Mouse (Mus musculus): ENCODE measurements at regions not wholly inside any gene's neighbourhood (a gene's known extent, or its start where the extent isn't known, plus 50 kb on each side); places are given as distances from the start of the nearest gene placed in this dataset.
"Not testable (repeated sequence)": the region's sequence is repeated elsewhere in the genome, so short reads cannot be mapped to it uniquely, and the experiment has no call there.

DNA sequence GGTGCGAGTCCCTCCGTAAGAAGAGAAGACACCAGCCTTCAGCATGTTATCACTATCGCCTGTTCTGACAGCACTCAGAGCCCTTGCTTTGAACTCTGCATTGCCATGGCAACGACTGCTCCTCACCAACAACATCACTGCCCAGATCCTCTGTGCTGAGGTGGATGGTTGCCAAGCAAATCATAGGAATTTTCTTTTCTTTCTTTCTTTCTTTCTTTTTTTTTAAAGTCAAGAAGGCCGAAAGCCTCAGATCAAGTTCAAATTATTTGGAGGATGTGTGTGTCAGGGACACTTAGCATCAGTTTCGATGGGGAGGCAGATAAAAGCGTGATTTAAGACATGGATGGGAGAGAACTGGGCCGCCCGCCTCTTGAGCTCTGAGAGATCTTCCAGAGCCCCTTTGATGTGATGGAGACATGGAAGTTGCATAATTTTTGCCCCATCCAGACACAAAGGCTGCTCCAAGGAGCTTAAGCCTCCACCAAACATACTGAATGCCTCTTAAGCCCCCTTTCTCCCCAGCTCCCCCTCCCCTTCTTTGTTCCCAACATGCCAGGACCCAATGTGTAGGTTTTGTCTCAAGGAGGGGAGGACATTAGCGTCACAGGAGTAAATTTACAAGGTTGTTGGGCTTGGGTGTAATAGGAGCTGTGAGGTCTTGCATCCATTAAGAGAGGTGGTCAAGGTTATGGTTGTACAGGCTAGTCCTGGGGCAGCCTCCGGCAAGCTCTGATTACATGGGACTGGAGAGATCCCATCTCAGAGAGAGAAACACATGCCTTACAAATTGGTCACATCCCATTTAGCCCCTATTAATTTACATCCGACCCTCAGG, 167.4 kb upstream of the Npvf start:
- Histone ChIP-seq H3K27ac (replicated peaks; ENCODE audit: low read depth, low read length) (peak overlapping the region; percentile 89), H3K9me3 (ENCODE audit: control insufficient read depth, low read length) (no peaks in the 10 kb centered on the region), H3K4me3 (ENCODE audit: low read depth, low read length) (no peak overlapping the region), H3K4me2 (ENCODE audit: low read depth, low read length) (no peak overlapping the region), H3K27me3 (replicated peaks; ENCODE audit: control insufficient read depth, insufficient read depth, low read length) (no peaks in the 10 kb centered on the region), H3K36me3 (ENCODE audit: control insufficient read depth, insufficient read depth, low read length) (no peaks in the 10 kb centered on the region), H3K9ac (ENCODE audit: low read depth, low read length) (no peak overlapping the region), H3K4me1 (ENCODE audit: control insufficient read depth, insufficient read depth, low read length) (peaks cover 36% of the 10 kb centered on the region)
- DNase-seq (ENCODE audit: low spot score) (peak; percentile 87), ATAC-seq (ENCODE audit: low read depth) (peak; percentile 72)
- 27% methylated on average over 12 of the region's 12 CpGs for WGBS

- ATAC-seq (ENCODE audit: low read depth) = peak; percentile 74
- H3K4me2 ChIP-seq (ENCODE audit: low read depth, low read length) = no peak overlapping the region
- peaks cover 36% of the 10 kb centered on the region for H3K4me1 ChIP-seq (ENCODE audit: control insufficient read depth, insufficient read depth, low read length)
- no peaks in the 10 kb centered on the region for H3K9me3 ChIP-seq (ENCODE audit: control insufficient read depth, low read length)
- no peaks in the 10 kb centered on the region for H3K27me3 ChIP-seq (replicated peaks; ENCODE audit: control insufficient read depth, insufficient read depth, low read length)
- 0 out of 2 replicates have a peak overlapping the region, but pooled peaks have one; percentile 21 for H3K9ac ChIP-seq (ENCODE audit: low read depth, low read length)
- H3K36me3 ChIP-seq (ENCODE audit: control insufficient read depth, insufficient read depth, low read length) = no peaks in the 10 kb centered on the region
- no peak overlapping the region for H3K4me3 ChIP-seq (ENCODE audit: low read depth, low read length)
- WGBS = 25% methylated on average over 18 of the region's 18 CpGs
- peak overlapping the region; percentile 89 for H3K27ac ChIP-seq (replicated peaks; ENCODE audit: low read depth, low read length)
- DNase-seq (ENCODE audit: low spot score) = peak; percentile 91
Observed at GRCm38 (mm10) chr6:50822236-50823151, 168.3 kb upstream of the Npvf start.

GRCm38 (mm10) chr6:50823220-50823910, 169.1 kb upstream of the Npvf start:
- 17% methylated on average over 16 of the region's 18 CpGs for WGBS
- peak; percentile 24; the same call in 1 of the 2 replicates for ATAC-seq (ENCODE audit: low read depth)
- Histone ChIP-seq H3K4me2 (ENCODE audit: low read depth, low read length) (no peak overlapping the region), H3K27me3 (replicated peaks; ENCODE audit: control insufficient read depth, insufficient read depth, low read length) (no peaks in the 10 kb centered on the region), H3K36me3 (ENCODE audit: control insufficient read depth, insufficient read depth, low read length) (no peaks in the 10 kb centered on the region), H3K9me3 (ENCODE audit: control insufficient read depth, low read length) (peaks cover 4% of the 10 kb centered on the region), H3K9ac (ENCODE audit: low read depth, low read length) (peak overlapping the region; percentile 21; the same call in 1 of the 2 replicates), H3K4me1 (ENCODE audit: control insufficient read depth, insufficient read depth, low read length) (peaks cover 36% of the 10 kb centered on the region), H3K4me3 (ENCODE audit: low read depth, low read length) (no peak overlapping the region), H3K27ac (replicated peaks; ENCODE audit: low read depth, low read length) (peak overlapping the region; percentile 89)
- DNase-seq (ENCODE audit: low spot score) = peak; percentile 62

DNA sequence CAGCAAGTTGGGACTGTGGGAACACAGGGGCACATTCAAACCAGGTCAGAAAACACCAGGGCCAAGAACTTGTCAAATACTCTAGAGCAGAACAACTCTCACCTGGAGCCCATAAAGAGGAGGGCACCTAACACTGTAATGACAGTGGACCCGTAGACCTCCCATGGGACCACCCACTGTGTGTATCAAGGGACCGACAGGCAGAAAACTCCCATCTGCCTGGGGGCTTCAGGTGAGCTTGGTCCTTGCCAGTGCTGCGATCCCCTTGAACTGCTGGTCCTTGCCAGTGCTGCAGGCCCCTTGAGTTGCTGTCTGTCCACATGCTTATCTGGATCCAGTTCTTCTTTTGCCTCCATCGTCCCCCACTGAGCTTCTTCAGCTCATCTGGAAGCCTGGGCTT, 170.2 kb upstream of the Npvf start:
- Histone ChIP-seq H3K4me2 (ENCODE audit: low read depth, low read length) (no peak overlapping the region), H3K4me1 (ENCODE audit: control insufficient read depth, insufficient read depth, low read length) (peaks cover 36% of the 10 kb centered on the region), H3K27ac (replicated peaks; ENCODE audit: low read depth, low read length) (no peak overlapping the region), H3K4me3 (ENCODE audit: low read depth, low read length) (no peak overlapping the region), H3K9ac (ENCODE audit: low read depth, low read length) (no peak overlapping the region), H3K9me3 (ENCODE audit: control insufficient read depth, low read length) (peaks cover 4% of the 10 kb centered on the region), H3K27me3 (replicated peaks; ENCODE audit: control insufficient read depth, insufficient read depth, low read length) (no peaks in the 10 kb centered on the region), H3K36me3 (ENCODE audit: control insufficient read depth, insufficient read depth, low read length) (no peaks in the 10 kb centered on the region)
- WGBS = 57% methylated on average over 3 of the region's 4 CpGs
- DNase-seq (ENCODE audit: low spot score) (no peak), ATAC-seq (ENCODE audit: low read depth) (no peak)

- Histone ChIP-seq H3K9me3 (ENCODE audit: control insufficient read depth, low read length) (peaks cover 4% of the 10 kb centered on the region), H3K27ac (replicated peaks; ENCODE audit: low read depth, low read length) (no peak overlapping the region), H3K4me3 (ENCODE audit: low read depth, low read length) (no peak overlapping the region), H3K9ac (ENCODE audit: low read depth, low read length) (no peak overlapping the region), H3K27me3 (replicated peaks; ENCODE audit: control insufficient read depth, insufficient read depth, low read length) (no peaks in the 10 kb centered on the region), H3K36me3 (ENCODE audit: control insufficient read depth, insufficient read depth, low read length) (no peaks in the 10 kb centered on the region), H3K4me1 (ENCODE audit: control insufficient read depth, insufficient read depth, low read length) (no peaks in the 10 kb centered on the region), H3K4me2 (ENCODE audit: low read depth, low read length) (no peak overlapping the region)
- no peak for ATAC-seq (ENCODE audit: low read depth)
- WGBS = 55% methylated on average over 5 of the region's 5 CpGs
- no peak for DNase-seq (ENCODE audit: low spot score)
Observed at GRCm38 (mm10) chr6:50831725-50832124, 177.5 kb upstream of the Npvf start.

DNA sequence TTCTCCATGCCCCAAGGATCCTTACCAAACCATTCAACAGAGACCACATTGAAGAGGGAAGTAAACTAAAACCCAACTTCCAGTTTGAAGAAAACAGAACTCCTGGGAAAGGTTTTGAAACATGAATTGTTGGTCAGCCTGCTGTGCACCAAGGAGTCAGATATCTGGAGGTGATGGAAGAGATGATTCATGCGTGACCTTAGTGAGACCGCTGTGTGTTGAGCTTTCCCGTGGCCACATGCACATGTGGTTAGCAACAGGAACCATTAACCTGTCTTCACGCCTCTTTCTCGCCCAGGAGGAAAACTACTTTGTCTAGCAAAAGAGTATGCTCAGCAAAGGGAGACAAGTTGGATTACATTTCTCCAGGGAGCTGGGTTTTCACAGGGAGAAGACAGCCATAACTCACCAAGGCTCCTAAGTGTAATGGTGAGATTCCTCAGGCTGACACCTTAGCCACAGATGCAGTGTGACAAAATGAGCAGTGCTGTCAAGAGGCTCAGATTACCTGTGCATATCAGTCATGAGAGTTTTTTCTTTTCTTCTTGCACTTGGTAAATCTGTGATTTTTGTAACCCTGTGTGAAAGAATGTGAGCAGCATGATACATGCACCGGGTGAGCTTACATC, 181.9 kb upstream of the Npvf start:
- H3K4me3 ChIP-seq (ENCODE audit: low read depth, low read length) = no peak overlapping the region
- H3K4me2 ChIP-seq (ENCODE audit: low read depth, low read length) = no peak overlapping the region
- ATAC-seq (ENCODE audit: low read depth) (no peak), DNase-seq (ENCODE audit: low spot score) (no peak)
- no peak overlapping the region for H3K9ac ChIP-seq (ENCODE audit: low read depth, low read length)
- no peak overlapping the region for H3K27ac ChIP-seq (replicated peaks; ENCODE audit: low read depth, low read length)
- no peaks in the 10 kb centered on the region for H3K36me3 ChIP-seq (ENCODE audit: control insufficient read depth, insufficient read depth, low read length)
- no peaks in the 10 kb centered on the region for H3K9me3 ChIP-seq (ENCODE audit: control insufficient read depth, low read length)
- no peaks in the 10 kb centered on the region for H3K27me3 ChIP-seq (replicated peaks; ENCODE audit: control insufficient read depth, insufficient read depth, low read length)
- no peaks in the 10 kb centered on the region for H3K4me1 ChIP-seq (ENCODE audit: control insufficient read depth, insufficient read depth, low read length)
- 75% methylated on average over 6 of the region's 6 CpGs for WGBS

DNA sequence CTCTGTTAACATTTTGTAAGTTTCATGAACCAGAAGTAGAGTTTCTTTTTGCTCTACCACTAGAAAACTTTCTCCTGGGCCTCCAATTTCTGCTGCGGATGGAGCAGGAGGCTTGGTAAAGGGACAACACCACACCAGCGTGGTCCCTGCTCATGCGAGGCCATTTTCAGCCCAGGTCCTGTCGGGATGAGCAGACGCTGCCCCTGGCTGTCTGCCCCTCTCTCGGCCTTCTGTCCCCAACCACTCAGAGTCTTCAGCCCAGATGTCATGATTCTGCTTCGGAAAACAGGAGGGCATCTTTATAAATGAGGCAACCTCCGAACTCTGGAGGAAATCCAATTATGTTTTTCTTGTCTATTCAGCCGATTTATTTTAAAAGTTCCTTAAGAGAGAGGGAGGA, 186.6 kb upstream of the Npvf start:
- Histone ChIP-seq H3K36me3 (ENCODE audit: control insufficient read depth, insufficient read depth, low read length) (no peaks in the 10 kb centered on the region), H3K9ac (ENCODE audit: low read depth, low read length) (no peak overlapping the region), H3K9me3 (ENCODE audit: control insufficient read depth, low read length) (no peaks in the 10 kb centered on the region), H3K27ac (replicated peaks; ENCODE audit: low read depth, low read length) (no peak overlapping the region), H3K4me1 (ENCODE audit: control insufficient read depth, insufficient read depth, low read length) (peaks cover 7% of the 10 kb centered on the region; the same call in 1 of the 2 replicates), H3K4me3 (ENCODE audit: low read depth, low read length) (no peak overlapping the region), H3K27me3 (replicated peaks; ENCODE audit: control insufficient read depth, insufficient read depth, low read length) (no peaks in the 10 kb centered on the region), H3K4me2 (ENCODE audit: low read depth, low read length) (no peak overlapping the region)
- ATAC-seq (ENCODE audit: low read depth) = no peak
- 66% methylated on average over 9 of the region's 9 CpGs for WGBS
- DNase-seq (ENCODE audit: low spot score) = no peak

DNA sequence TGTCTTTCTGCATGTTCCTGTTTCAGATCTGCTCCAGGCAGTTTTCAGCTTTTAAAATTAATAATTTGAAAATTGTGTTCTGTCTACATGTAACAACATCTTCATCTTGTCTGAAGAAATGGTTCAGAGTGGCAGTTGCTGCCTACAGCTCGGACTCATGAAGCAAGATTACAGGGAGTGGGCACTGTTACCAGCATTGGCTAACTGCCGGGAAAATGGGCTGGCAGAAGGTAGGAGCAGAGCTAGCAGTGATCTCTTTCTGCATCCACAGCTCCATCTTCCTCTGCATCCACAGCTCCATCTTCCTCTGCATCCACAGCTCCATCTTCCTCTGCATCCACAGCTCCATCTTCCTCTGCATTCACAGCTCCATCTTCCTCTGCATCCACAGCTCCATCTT, 191.0 kb upstream of the Npvf start:
- not testable (repeated sequence) for H3K36me3 ChIP-seq (ENCODE audit: control insufficient read depth, insufficient read depth, low read length); H3K9me3 ChIP-seq (ENCODE audit: control insufficient read depth, low read length); H3K9ac ChIP-seq (ENCODE audit: low read depth, low read length); ATAC-seq (ENCODE audit: low read depth); H3K27me3 ChIP-seq (replicated peaks; ENCODE audit: control insufficient read depth, insufficient read depth, low read length); DNase-seq (ENCODE audit: low spot score); H3K4me2 ChIP-seq (ENCODE audit: low read depth, low read length); H3K4me3 ChIP-seq (ENCODE audit: low read depth, low read length); H3K27ac ChIP-seq (replicated peaks; ENCODE audit: low read depth, low read length)
- peaks cover 31% of the 10 kb centered on the region for H3K4me1 ChIP-seq (ENCODE audit: control insufficient read depth, insufficient read depth, low read length)
- 74% methylated on average over 2 of the region's 2 CpGs for WGBS
